Mouse (Mus musculus) ES-Bruce4 (cell line): ENCODE data around the gene Npas4. TPM values are rescaled to one million over a fixed set of nuclear protein-coding genes. Genes with fewer than 3 reads are reported as not detected.

Experiments used
- H3K27ac ChIP-seq: 2 replicates; pipeline ENCODE4 v1.5.1; 2012; ENCODE audit warnings: low read length, inconsistent platforms; ENCODE audit not compliant: insufficient read depth
- H3K27me3 ChIP-seq: 2 replicates; pipeline ENCODE4 v1.6.1; 2012; ENCODE audit warnings: mild to moderate bottlenecking, low read length, inconsistent platforms; ENCODE audit not compliant: control insufficient read depth, poor library complexity, insufficient read depth, severe bottlenecking
- H3K36me3 ChIP-seq: 2 replicates; pipeline ENCODE4 v1.6.1; 2012; ENCODE audit warnings: inconsistent platforms, mild to moderate bottlenecking, low read length, moderate library complexity; ENCODE audit not compliant: control insufficient read depth, poor library complexity, insufficient read depth, severe bottlenecking
- H3K4me1 ChIP-seq: one replicate; pipeline ENCODE4 v1.8.1; 2011; ENCODE audit warnings: low read length; ENCODE audit not compliant: control insufficient read depth, insufficient read depth
- H3K4me3 ChIP-seq: 2 replicates; pipeline ENCODE4 v1.5.1; 2011; ENCODE audit warnings: low read depth, mild to moderate bottlenecking, low read length
- H3K9ac ChIP-seq: 2 replicates; pipeline ENCODE4 v1.6.1; 2012; ENCODE audit warnings: low read depth, mild to moderate bottlenecking, inconsistent platforms; ENCODE audit not compliant: poor library complexity, severe bottlenecking
- H3K9me3 ChIP-seq: replicated peaks from 2 replicates; pipeline ENCODE4 v1.6.1; 2012; ENCODE audit warnings: mild to moderate bottlenecking, low read length, inconsistent platforms; ENCODE audit not compliant: control insufficient read depth, poor library complexity, insufficient read depth, severe bottlenecking
- CTCF ChIP-seq: IDR thresholded peaks from one replicate; pipeline ENCODE4 v1.8.1; 2011; ENCODE audit warnings: low read depth, low read length
- EP300 ChIP-seq: IDR thresholded peaks from 2 replicates; pipeline ENCODE4 v1.6.1; 2011; ENCODE audit warnings: low read depth, low read length; ENCODE audit not compliant: insufficient read depth
- POLR2A ChIP-seq: IDR thresholded peaks from one replicate; pipeline ENCODE4 v1.8.1; 2011; ENCODE audit warnings: low read length; ENCODE audit not compliant: insufficient read depth
- polyA plus RNA-seq: library from polyadenylated mRNA; stranded (reverse); fragments of >200 nt; gene quantifications from 2 replicates; pipeline ENCODE4 v1.2.4, GENCODE M21; 2011; ENCODE audit warnings: low read depth; ENCODE audit not compliant: missing spikeins, insufficient read depth, insufficient read length

Gene Npas4
- 0.24 and 0.27 TPM in 2 replicates for polyA plus RNA-seq

- Histone ChIP-seq H3K9me3 (no peaks in the 10 kb centered on the region), H3K9ac (no peak within 1 kb of the TSS), H3K36me3 (no peaks in the 10 kb centered on the region), H3K27ac (no peak within 1 kb of the TSS), H3K4me1 (no peaks in the 10 kb centered on the region), H3K27me3 (peaks cover 13% of the 10 kb centered on the region), H3K4me3 (no peak within 1 kb of the TSS; the same call in 1 of the 2 replicates)
- no peak for TF ChIP-seq EP300
- no peak for TF ChIP-seq CTCF
- TF ChIP-seq POLR2A: no peak
These were observed at the start of gene Npas4 for GRCm38 (mm10) chr19:4990256-4990625. Npas4 (minus strand) TSS chr19:4990316.

DNA sequence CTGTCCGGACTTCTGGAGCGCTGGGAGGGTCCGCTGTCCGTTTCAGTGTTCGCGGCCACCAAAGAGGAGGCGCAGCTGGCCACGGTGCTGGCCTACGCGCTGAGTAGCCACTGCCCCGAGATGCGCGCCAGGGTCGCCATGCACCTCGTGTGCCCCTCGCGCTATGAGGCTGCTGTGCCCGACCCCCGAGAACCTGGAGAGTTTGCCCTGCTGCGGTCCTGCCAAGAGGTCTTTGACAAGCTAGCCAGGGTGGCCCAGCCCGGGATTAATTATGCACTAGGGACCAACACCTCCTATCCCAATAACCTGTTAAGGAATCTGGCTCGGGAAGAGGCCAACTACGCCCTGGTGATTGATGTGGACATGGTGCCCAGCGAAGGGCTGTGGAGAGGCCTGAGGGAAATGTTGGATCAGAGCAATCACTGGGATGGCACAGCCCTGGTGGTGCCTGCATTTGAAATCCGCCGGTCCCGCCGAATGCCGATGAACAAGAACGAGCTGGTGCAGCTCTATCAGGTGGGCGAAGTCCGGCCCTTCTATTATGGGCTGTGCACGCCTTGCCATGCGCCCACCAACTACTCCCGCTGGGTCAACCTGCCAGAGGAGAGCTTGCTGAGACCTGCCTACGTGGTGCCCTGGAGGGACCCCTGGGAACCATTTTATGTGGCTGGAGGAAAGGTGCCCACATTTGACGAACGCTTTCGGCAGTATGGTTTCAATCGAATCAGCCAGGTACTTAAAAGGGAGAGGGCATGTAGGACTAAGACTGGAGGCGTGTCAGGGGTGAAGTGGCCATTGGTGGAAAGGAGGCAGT, 49.4 kb upstream of the Npas4 start:
- Histone ChIP-seq H3K36me3 (no peaks in the 10 kb centered on the region), H3K27ac (no peak overlapping the region), H3K9ac (peak overlapping the region; percentile 38), H3K4me1 (peaks cover 2% of the 10 kb centered on the region), H3K27me3 (no peaks in the 10 kb centered on the region), H3K9me3 (no peaks in the 10 kb centered on the region), H3K4me3 (peak overlapping the region; percentile 67)
- TF ChIP-seq CTCF (no peak), EP300 (no peak), POLR2A (no peak)

- H3K27ac ChIP-seq: peak within 1 kb of the TSS; percentile 19; the same call in 1 of the 2 replicates
- TF ChIP-seq POLR2A (no peak), CTCF (peak; percentile 17), EP300 (no peak)
- no peaks in the 10 kb centered on the region for H3K9me3 ChIP-seq
- no peaks in the 10 kb centered on the region for H3K27me3 ChIP-seq
- peak within 1 kb of the TSS; percentile 67 for H3K4me3 ChIP-seq
- H3K9ac ChIP-seq: peak within 1 kb of the TSS; percentile 38
- peaks cover 2% of the 10 kb centered on the region for H3K4me1 ChIP-seq
- H3K36me3 ChIP-seq: no peaks in the 10 kb centered on the region
These were observed 48.6 kb upstream of the Npas4 start, which contains the start of the genes B4gat1 and AC124502.3 for GRCm38 (mm10) chr19:5038709-5039156. B4gat1 (plus strand) TSS chr19:5038826. AC124502.3 (plus strand) TSS chr19:5038891.

DNA sequence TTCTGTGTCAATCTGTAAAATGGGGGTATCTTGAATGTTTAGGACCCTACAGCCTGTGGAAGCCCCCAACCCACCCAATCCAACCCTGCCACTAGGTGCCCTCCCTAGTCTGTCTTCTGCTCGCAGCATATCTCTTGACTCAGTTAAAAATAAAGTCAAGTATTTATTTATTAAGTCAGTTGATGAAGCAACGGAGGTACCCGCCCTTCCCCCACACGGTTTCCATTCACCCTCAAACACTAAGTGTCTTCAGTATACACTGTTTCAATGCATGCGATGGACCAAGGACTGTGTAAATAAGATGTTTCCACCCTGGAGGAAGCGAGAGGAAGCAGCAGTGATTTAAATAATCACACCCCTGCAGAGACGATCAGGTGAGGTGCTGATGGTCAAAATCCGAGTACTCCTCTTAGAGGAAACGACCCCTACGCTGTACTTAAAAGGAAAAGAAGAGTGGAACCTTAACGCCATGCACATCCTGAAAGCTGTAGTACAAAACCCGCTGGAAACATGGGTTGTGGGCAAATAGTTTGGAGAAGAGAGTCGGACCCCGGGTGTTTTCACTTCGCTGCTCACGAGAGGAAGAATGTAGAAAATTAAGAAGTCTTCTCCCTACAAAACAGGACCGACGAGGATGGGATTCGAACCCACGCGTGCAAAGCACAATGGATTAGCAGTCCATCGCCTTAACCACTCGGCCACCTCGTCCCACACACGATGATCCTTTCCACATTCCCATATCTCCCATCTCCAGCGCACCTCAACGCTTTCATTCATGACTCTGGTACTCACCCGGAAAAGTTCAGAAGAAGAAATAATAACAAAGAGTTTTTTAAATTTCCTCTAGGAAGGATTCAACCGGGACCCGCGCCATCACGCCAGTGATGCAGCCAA, 47.8 kb upstream of the Npas4 start:
- no peaks in the 10 kb centered on the region for H3K27me3 ChIP-seq
- no peaks in the 10 kb centered on the region for H3K9me3 ChIP-seq
- H3K4me1 ChIP-seq: peaks cover 2% of the 10 kb centered on the region
- H3K36me3 ChIP-seq: no peaks in the 10 kb centered on the region
- H3K4me3 ChIP-seq: peak overlapping the region; percentile 67
- peak overlapping the region; percentile 19; the same call in 1 of the 2 replicates for H3K27ac ChIP-seq
- TF ChIP-seq POLR2A (no peak), EP300 (peak; percentile 70; the same call in 1 of the 2 replicates), CTCF (no peak)
- peak overlapping the region; percentile 38 for H3K9ac ChIP-seq

GRCm38 (mm10) chr19:5036577-5036976, 46.5 kb upstream of the Npas4 start:
- Histone ChIP-seq H3K36me3 (0 out of 2 replicates have a peak, but pooled peaks cover 3% of the 10 kb centered on the region), H3K27ac (no peak overlapping the region), H3K27me3 (no peaks in the 10 kb centered on the region), H3K9ac (no peak overlapping the region), H3K4me3 (no peak overlapping the region), H3K4me1 (peaks cover 2% of the 10 kb centered on the region), H3K9me3 (no peaks in the 10 kb centered on the region)
- TF ChIP-seq EP300 (no peak), CTCF (no peak), POLR2A (no peak)
